Mouse (Mus musculus): ENCODE measurements around the gene Spag6.

- TF ChIP-seq CTCF (IDR thresholded peaks at IDR 0.05; ENCODE audit: low read depth, low read length) (no peak), POLR2A (IDR thresholded peaks at IDR 0.05; ENCODE audit: insufficient read depth, low read length) (no peak)
These were observed 5.5 kb upstream of the Spag6 start for GRCm38 (mm10) chr2:18688286-18688685.

All from ES-Bruce4 (cell line).